8 mouse cellular contexts compared by ENCODE assay signal in the genomic region with DNA sequence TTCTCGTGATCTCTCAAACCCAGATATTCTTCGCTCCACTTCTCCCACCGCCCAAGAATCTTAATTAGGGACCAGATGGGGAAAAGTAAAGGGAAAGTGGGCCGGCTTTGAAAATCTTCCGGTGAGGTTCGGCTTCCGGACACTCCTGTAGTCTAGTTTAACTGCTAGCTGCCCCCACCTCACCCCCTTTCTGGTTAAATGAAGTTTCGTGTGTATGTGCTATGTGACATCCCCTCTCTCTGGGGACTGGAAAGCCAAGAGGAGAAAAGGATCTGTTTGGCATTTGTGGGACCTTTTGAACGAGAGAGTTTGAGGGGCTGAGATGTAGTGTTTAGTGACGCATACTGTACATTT. TPM values are rescaled to one million over a fixed set of nuclear protein-coding genes. Genes with fewer than 3 reads are reported as not detected.
DNase-seq lines count a peak whose midpoint lies in the region; ATAC-seq lines count a peak whose summit lies in the region.

A gene (minus strand): TSS at position 270 of the 354 bp plus-strand sequence.

- H3K9me3 ChIP-seq in heart, embryonic 11.5 days (replicated peaks; ENCODE audit: control insufficient read depth, low read length): no peaks in the 10 kb centered on the region
- no peaks in the 10 kb centered on the region for H3K9me3 ChIP-seq in forebrain, embryonic 13.5 days (replicated peaks)
- H3K9me3 ChIP-seq in neural tube, embryonic 13.5 days: no peaks in the 10 kb centered on the region

- WGBS in heart, embryonic 11.5 days (ENCODE audit: insufficient replicate concordance): 1% methylated on average over 10 of the region's 10 CpGs
- WGBS in forebrain, embryonic 13.5 days: under 1% methylated on average over 10 of the region's 10 CpGs
- WGBS in neural tube, embryonic 13.5 days: 0% methylated on average over 10 of the region's 10 CpGs

- peak within 1 kb of the TSS; percentile 78 for H3K9ac ChIP-seq in heart, embryonic 11.5 days (ENCODE audit: low read depth, low read length)
- peak within 1 kb of the TSS; percentile 91 for H3K9ac ChIP-seq in forebrain, embryonic 13.5 days
- peak within 1 kb of the TSS; percentile 82 for H3K9ac ChIP-seq in neural tube, embryonic 13.5 days

- DNase-seq in heart, postnatal 25 days (ENCODE audit: low spot score): no peak
- peak; percentile 43 for DNase-seq in ES-CJ7 (ENCODE audit: low read depth, low spot score)
- DNase-seq in left cerebral cortex, postnatal 36 days (ENCODE audit: low spot score in 2 of 2): no peak
- DNase-seq in cerebellum, postnatal 25 days: no peak
- no peak for DNase-seq in gastrocnemius, postnatal 25 days

- no peak for ATAC-seq in heart, embryonic 11.5 days (replicated peaks; ENCODE audit: insufficient number of reproducible peaks, low FRiP score, low TSS enrichment)
- no peak for ATAC-seq in forebrain, embryonic 13.5 days
- ATAC-seq in neural tube, embryonic 13.5 days (ENCODE audit: low read depth): no peak; the same call in 1 of the 2 replicates

- peaks cover 20% of the 10 kb centered on the region for H3K4me1 ChIP-seq in heart, embryonic 11.5 days (ENCODE audit: control insufficient read depth, insufficient read depth, low read length)
- peaks cover 33% of the 10 kb centered on the region for H3K4me1 ChIP-seq in forebrain, embryonic 13.5 days
- peaks cover 36% of the 10 kb centered on the region for H3K4me1 ChIP-seq in neural tube, embryonic 13.5 days (replicated peaks)

- intact Hi-C loops in heart, postnatal 25 days (cut with DNase I): loop anchor here (2.0 kb wide), 1 partner anchor 120 kb away; a partner anchor contains a TSS
- intact Hi-C loops in left cerebral cortex, postnatal 36 days (cut with DNase I): no loop called here

- peak within 1 kb of the TSS; percentile 87 for H3K4me2 ChIP-seq in heart, embryonic 11.5 days
- H3K4me2 ChIP-seq in forebrain, embryonic 13.5 days: peak within 1 kb of the TSS; percentile 92
- H3K4me2 ChIP-seq in neural tube, embryonic 13.5 days: peak within 1 kb of the TSS; percentile 87

- peak within 1 kb of the TSS; percentile 73 for H3K4me3 ChIP-seq in heart, embryonic 11.5 days (ENCODE audit: low read depth, low read length)
- H3K4me3 ChIP-seq in forebrain, embryonic 13.5 days: peak within 1 kb of the TSS; percentile 89
- H3K4me3 ChIP-seq in neural tube, embryonic 13.5 days: peak within 1 kb of the TSS; percentile 73

- no peaks in the 10 kb centered on the region for H3K27me3 ChIP-seq in heart, embryonic 11.5 days (ENCODE audit: control insufficient read depth, insufficient read depth, low read length)
- H3K27me3 ChIP-seq in forebrain, embryonic 13.5 days: no peaks in the 10 kb centered on the region
- H3K27me3 ChIP-seq in neural tube, embryonic 13.5 days: no peaks in the 10 kb centered on the region

- H3K36me3 ChIP-seq in heart, embryonic 11.5 days (ENCODE audit: control insufficient read depth, insufficient read depth, low read length): no peaks in the 10 kb centered on the region
- H3K36me3 ChIP-seq in forebrain, embryonic 13.5 days (ENCODE audit: poor library complexity, severe bottlenecking): peaks cover 15% of the 10 kb centered on the region
- peaks cover 9% of the 10 kb centered on the region for H3K36me3 ChIP-seq in neural tube, embryonic 13.5 days

- peak within 1 kb of the TSS; percentile 91 for H3K27ac ChIP-seq in heart, embryonic 11.5 days (ENCODE audit: low read depth, low read length)
- peak within 1 kb of the TSS; percentile 86 for H3K27ac ChIP-seq in forebrain, embryonic 13.5 days
- H3K27ac ChIP-seq in neural tube, embryonic 13.5 days (replicated peaks): peak within 1 kb of the TSS; percentile 91

RNA-seq across cellular contexts. Expression of the gene that starts here (rescaled TPM):
- 19.3 and 20.5 TPM in 2 replicates for polyA plus RNA-seq in heart, embryonic 11.5 days (2014; fragmentation: Nextera tagmentation; extraction: Ambion mirVana)
- total RNA-seq in heart, postnatal 25 days (2021): 1 to 10 TPM; 3.8 to 4.9 TPM
- polyA plus RNA-seq in forebrain, embryonic 13.5 days (2015; fragmentation: Nextera tagmentation; extraction: Ambion mirVana): 32.6 and 34.3 TPM in 2 replicates
- total RNA-seq in left cerebral cortex, postnatal 36 days (2021): 10 to 100 TPM; 17.4 to 20.6 TPM
- polyA plus RNA-seq in neural tube, embryonic 13.5 days (2015; fragmentation: Nextera tagmentation; extraction: Ambion mirVana): 37.6 and 41.3 TPM in 2 replicates
- 1 to 10 TPM; 2.6 to 3.3 TPM for total RNA-seq in gastrocnemius, postnatal 25 days (2021)
